Mouse (Mus musculus): ENCODE data around the gene Cdh3. TPM values are rescaled to one million over a fixed set of nuclear protein-coding genes. Genes with fewer than 3 reads are reported as not detected.

Gene Cdh3
- polyA plus RNA-seq, 1 experiment: 0.42 TPM

DNA sequence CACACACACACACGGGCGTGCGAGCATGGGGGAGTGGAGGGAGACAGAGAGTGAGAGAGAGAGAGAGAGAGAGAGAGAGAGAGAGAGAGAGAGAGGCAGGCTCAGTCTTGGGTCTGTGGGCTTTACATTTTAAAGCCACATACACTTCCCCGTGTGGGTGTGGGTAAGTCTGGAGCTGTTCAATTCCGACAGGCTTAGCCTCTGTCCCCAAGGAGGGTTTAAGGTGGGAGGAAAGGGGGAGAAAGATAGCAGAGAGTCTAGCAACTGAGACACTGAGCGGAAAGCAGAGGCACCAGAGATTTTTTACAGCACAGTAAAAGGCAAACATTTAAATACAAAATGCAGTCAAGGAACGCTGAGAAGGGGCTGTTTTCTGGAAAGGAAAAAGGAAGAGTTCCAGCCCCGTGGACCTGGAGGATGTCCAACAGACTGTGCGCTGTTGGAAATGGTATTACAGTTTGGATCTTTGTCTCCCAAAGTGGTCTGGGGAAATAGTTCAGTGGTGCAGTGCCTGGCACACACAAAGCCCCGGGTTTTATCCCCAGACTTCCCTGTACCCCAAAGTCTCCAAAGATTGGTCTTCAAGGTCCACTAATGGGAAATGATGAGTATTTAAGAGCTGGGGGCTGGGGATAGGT lies 5.2 kb upstream of the Cdh3 start:
- WGBS: 51% methylated on average over 10 of the region's 10 CpGs
- peaks cover 10% of the 10 kb centered on the region for H3K27me3 ChIP-seq (ENCODE audit: control insufficient read depth, insufficient read depth, low read length)
- H3K4me3 ChIP-seq (ENCODE audit: low read depth, low read length): no peak overlapping the region
- H3K27ac ChIP-seq (ENCODE audit: insufficient read depth, low read depth, low read length): no peak overlapping the region
- no peak for TF ChIP-seq CTCF (IDR thresholded peaks at IDR 0.05; ENCODE audit: extremely low read depth, insufficient read length, insufficient replicate concordance, low read depth, low read length)
- TF ChIP-seq POLR2A (IDR thresholded peaks at IDR 0.05; ENCODE audit: low read depth, low read length): no peak
- H3K36me3 ChIP-seq (ENCODE audit: control insufficient read depth, insufficient read depth, low read length): no peaks in the 10 kb centered on the region
- no peaks in the 10 kb centered on the region for H3K4me1 ChIP-seq (ENCODE audit: control insufficient read depth, insufficient read depth, insufficient read length, low read length)

- TF ChIP-seq POLR2A (IDR thresholded peaks at IDR 0.05; ENCODE audit: low read depth, low read length) (no peak), CTCF (IDR thresholded peaks at IDR 0.05; ENCODE audit: extremely low read depth, insufficient read length, insufficient replicate concordance, low read depth, low read length) (no peak)
- WGBS: 91% methylated on average over 1 of the region's 1 CpGs
- H3K4me3 ChIP-seq (ENCODE audit: low read depth, low read length): no peak overlapping the region
- H3K36me3 ChIP-seq (ENCODE audit: control insufficient read depth, insufficient read depth, low read length): no peaks in the 10 kb centered on the region
- H3K27ac ChIP-seq (ENCODE audit: insufficient read depth, low read depth, low read length): no peak overlapping the region
- H3K4me1 ChIP-seq (ENCODE audit: control insufficient read depth, insufficient read depth, insufficient read length, low read length): peaks cover 4% of the 10 kb centered on the region; the same call in 1 of the 2 replicates
- peaks cover 16% of the 10 kb centered on the region for H3K27me3 ChIP-seq (ENCODE audit: control insufficient read depth, insufficient read depth, low read length)
Observed at GRCm38 (mm10) chr8:106506106-106506505, 4.6 kb upstream of the Cdh3 start.

DNA sequence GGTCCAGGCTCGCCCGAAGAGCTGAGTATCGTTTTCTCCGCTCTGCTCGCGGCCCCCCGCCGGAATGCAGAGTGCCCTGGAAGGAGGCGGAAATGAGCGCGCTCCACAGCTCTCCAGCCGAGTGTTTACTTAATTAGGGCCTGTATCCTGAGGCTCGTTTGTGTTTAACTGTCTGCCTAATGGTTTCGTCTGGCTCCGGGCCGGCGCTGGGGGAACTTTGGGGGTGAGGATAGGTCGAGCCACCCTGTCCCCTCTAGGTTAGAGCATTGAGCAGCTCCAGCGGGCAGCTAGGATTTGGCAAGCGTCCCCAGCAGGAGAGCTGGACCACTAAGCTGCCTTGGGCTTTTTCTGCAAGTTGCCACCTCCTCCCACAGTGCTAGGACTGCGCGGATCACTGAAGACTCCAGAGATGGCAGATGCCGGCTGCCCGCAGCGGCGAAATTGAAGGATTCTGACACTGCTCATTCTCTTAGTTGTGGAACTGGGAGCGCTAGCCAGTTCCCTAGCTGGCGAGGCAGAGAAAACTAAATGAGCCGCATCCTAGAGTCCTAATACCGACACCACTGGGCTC lies 2.8 kb upstream of the Cdh3 start:
- TF ChIP-seq CTCF (IDR thresholded peaks at IDR 0.05; ENCODE audit: extremely low read depth, insufficient read length, insufficient replicate concordance, low read depth, low read length) (no peak), POLR2A (IDR thresholded peaks at IDR 0.05; ENCODE audit: low read depth, low read length) (no peak)
- peaks cover 9% of the 10 kb centered on the region; the same call in 1 of the 2 replicates for H3K4me1 ChIP-seq (ENCODE audit: control insufficient read depth, insufficient read depth, insufficient read length, low read length)
- peaks cover 30% of the 10 kb centered on the region for H3K27me3 ChIP-seq (ENCODE audit: control insufficient read depth, insufficient read depth, low read length)
- no peak overlapping the region for H3K27ac ChIP-seq (ENCODE audit: insufficient read depth, low read depth, low read length)
- WGBS: 7% methylated on average over 30 of the region's 30 CpGs
- peak overlapping the region; percentile 22 for H3K4me3 ChIP-seq (ENCODE audit: low read depth, low read length)
- H3K36me3 ChIP-seq (ENCODE audit: control insufficient read depth, insufficient read depth, low read length): no peaks in the 10 kb centered on the region

DNA sequence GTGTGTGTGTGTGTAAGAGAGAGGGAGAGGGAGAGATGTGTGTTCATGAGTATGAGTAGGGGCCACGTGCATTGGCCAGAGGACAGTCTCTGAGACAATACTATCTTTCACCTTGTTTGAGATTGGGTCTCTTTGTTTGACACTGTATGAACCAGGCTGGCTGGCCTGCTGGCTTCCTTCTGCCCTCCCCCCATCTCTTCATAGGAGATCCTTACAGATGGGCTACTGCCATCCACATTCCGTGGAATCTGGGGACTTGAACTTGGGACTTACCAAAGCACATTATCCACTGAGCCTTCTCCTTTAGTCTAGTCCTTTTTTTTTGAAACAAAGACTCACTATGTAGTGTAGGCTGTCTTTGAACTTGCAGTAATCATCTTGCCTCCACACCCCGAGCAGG lies 2.2 kb upstream of the Cdh3 start:
- no peaks in the 10 kb centered on the region for H3K36me3 ChIP-seq (ENCODE audit: control insufficient read depth, insufficient read depth, low read length)
- TF ChIP-seq POLR2A (IDR thresholded peaks at IDR 0.05; ENCODE audit: low read depth, low read length): no peak
- no peak for TF ChIP-seq CTCF (IDR thresholded peaks at IDR 0.05; ENCODE audit: extremely low read depth, insufficient read length, insufficient replicate concordance, low read depth, low read length)
- H3K27ac ChIP-seq (ENCODE audit: insufficient read depth, low read depth, low read length): no peak overlapping the region
- H3K4me1 ChIP-seq (ENCODE audit: control insufficient read depth, insufficient read depth, insufficient read length, low read length): peaks cover 9% of the 10 kb centered on the region; the same call in 1 of the 2 replicates
- no peak overlapping the region for H3K4me3 ChIP-seq (ENCODE audit: low read depth, low read length)
- 70% methylated on average over 3 of the region's 3 CpGs for WGBS
- peaks cover 30% of the 10 kb centered on the region for H3K27me3 ChIP-seq (ENCODE audit: control insufficient read depth, insufficient read depth, low read length)

- 87% methylated on average over 8 of the region's 8 CpGs for WGBS
- no peak for TF ChIP-seq CTCF (IDR thresholded peaks at IDR 0.05; ENCODE audit: extremely low read depth, insufficient read length, insufficient replicate concordance, low read depth, low read length)
- TF ChIP-seq POLR2A (IDR thresholded peaks at IDR 0.05; ENCODE audit: low read depth, low read length): no peak
- H3K4me3 ChIP-seq (ENCODE audit: low read depth, low read length): no peak overlapping the region
- peaks cover 9% of the 10 kb centered on the region; the same call in 1 of the 2 replicates for H3K4me1 ChIP-seq (ENCODE audit: control insufficient read depth, insufficient read depth, insufficient read length, low read length)
- no peak overlapping the region for H3K27ac ChIP-seq (ENCODE audit: insufficient read depth, low read depth, low read length)
- peaks cover 30% of the 10 kb centered on the region for H3K27me3 ChIP-seq (ENCODE audit: control insufficient read depth, insufficient read depth, low read length)
- no peaks in the 10 kb centered on the region for H3K36me3 ChIP-seq (ENCODE audit: control insufficient read depth, insufficient read depth, low read length)
Observed at GRCm38 (mm10) chr8:106509079-106509780, 1.5 kb upstream of the Cdh3 start.

DNA sequence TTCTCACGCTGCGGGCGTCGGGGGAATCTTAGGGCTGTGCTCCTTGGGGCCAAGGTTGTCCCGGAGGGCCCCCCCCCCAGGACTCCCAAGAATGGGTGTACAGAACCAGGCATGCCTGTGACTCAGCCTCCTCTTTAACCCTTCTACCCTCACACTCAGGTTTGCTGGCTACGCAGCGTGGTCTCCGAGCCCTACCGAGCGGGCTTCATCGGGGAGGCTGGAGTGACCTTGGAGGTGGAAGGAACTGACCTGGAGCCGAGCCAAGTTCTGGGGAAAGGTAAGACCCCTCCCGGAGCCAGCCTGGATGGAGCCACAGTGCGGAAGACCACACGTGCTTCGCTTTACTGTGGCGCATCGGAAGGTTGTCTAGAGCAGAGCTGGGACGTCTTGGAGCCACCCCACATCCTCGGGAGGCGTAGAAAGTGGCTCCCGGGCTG lies 392 bp downstream of the Cdh3 start:
- Histone ChIP-seq H3K4me3 (ENCODE audit: low read depth, low read length) (peak overlapping the region; percentile 46), H3K27ac (ENCODE audit: insufficient read depth, low read depth, low read length) (no peak overlapping the region), H3K36me3 (ENCODE audit: control insufficient read depth, insufficient read depth, low read length) (no peaks in the 10 kb centered on the region), H3K27me3 (ENCODE audit: control insufficient read depth, insufficient read depth, low read length) (peaks cover 30% of the 10 kb centered on the region), H3K4me1 (ENCODE audit: control insufficient read depth, insufficient read depth, insufficient read length, low read length) (peaks cover 9% of the 10 kb centered on the region; the same call in 1 of the 2 replicates)
- WGBS: 2% methylated on average over 22 of the region's 22 CpGs
- no peak for TF ChIP-seq POLR2A (IDR thresholded peaks at IDR 0.05; ENCODE audit: low read depth, low read length)
- no peak for TF ChIP-seq CTCF (IDR thresholded peaks at IDR 0.05; ENCODE audit: extremely low read depth, insufficient read length, insufficient replicate concordance, low read depth, low read length)

DNA sequence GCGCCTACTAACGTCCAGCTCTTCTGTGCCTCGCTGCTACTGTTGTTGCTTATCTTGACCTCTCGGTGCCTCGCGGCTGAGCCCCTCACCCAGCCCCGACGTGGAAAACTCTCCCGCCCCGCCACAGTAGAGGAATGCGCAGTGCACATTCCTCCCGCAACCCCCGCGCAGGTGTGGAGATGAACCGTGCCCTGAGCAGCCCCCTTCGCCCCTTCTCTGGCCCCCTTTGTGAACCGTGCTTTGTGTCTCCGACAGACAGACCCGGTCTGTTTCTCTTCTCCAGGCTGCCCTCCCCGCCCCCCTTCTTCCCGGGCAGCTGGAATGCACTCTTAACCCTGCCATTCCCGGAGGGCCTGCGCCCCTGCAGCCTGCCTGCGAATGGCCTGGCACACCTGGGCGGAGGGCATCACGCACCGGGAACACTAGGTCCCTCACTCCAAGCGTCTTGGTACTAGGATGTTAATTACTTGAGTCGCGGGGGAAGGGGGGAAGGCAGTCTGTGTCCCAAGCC lies 895 bp downstream of the Cdh3 start:
- peaks cover 9% of the 10 kb centered on the region; the same call in 1 of the 2 replicates for H3K4me1 ChIP-seq (ENCODE audit: control insufficient read depth, insufficient read depth, insufficient read length, low read length)
- TF ChIP-seq POLR2A (IDR thresholded peaks at IDR 0.05; ENCODE audit: low read depth, low read length) (no peak), CTCF (IDR thresholded peaks at IDR 0.05; ENCODE audit: extremely low read depth, insufficient read length, insufficient replicate concordance, low read depth, low read length) (no peak)
- H3K27ac ChIP-seq (ENCODE audit: insufficient read depth, low read depth, low read length): no peak overlapping the region
- H3K27me3 ChIP-seq (ENCODE audit: control insufficient read depth, insufficient read depth, low read length): peaks cover 30% of the 10 kb centered on the region
- peak overlapping the region; percentile 46 for H3K4me3 ChIP-seq (ENCODE audit: low read depth, low read length)
- WGBS: 4% methylated on average over 30 of the region's 30 CpGs
- H3K36me3 ChIP-seq (ENCODE audit: control insufficient read depth, insufficient read depth, low read length): no peaks in the 10 kb centered on the region

All from small intestine, adult 2 months (tissue).